Mouse (Mus musculus) megakaryocyte, adult 5-6 weeks (primary cell): ENCODE data around the gene Eif4ebp2. TPM values are rescaled to one million over a fixed set of nuclear protein-coding genes. Genes with fewer than 3 reads are reported as not detected.
A peak's percentile ranks its signal among the peaks of the same experiment; 100 is the strongest.
"Not testable (repeated sequence)": the region's sequence is repeated elsewhere in the genome, so short reads cannot be mapped to it uniquely, and the experiment has no call there.

ENCODE experiments used
- ATAC-seq: 2 replicates; pipeline ENCODE4 v1.8.0; 2016; ENCODE audit warnings: mild to moderate bottlenecking, inconsistent platforms; ENCODE audit not compliant: poor library complexity, severe bottlenecking
- total RNA-seq, 2 experiments: library from RNA; stranded (forward) in 1 of 2; stranded (reverse) in 1 of 2; fragments of 153-499, 151-499 nt in 1 of 2; fragments of 221-1000, 200-1000 nt in 1 of 2; gene quantifications; 2 replicates each; pipeline versions ENCODE4 v1.2.3 to v1.2.4; 2015 to 2017

Eif4ebp2 gene
- total RNA-seq, 2 experiments from 2014 or later = 13.0 to 179 TPM

GRCm38 (mm10) chr10:61466242-61466641 is 13.8 kb upstream of the Eif4ebp2 start:
- ATAC-seq = peak; percentile 53

GRCm38 (mm10) chr10:61465009-61465408 is 12.5 kb upstream of the Eif4ebp2 start:
- peak; percentile 22; the same call in 1 of the 2 replicates for ATAC-seq

GRCm38 (mm10) chr10:61457182-61457581 is 4.7 kb upstream of the Eif4ebp2 start:
- no peak for ATAC-seq

- not testable (repeated sequence) for ATAC-seq
These were observed 710 bp upstream of the Eif4ebp2 start for GRCm38 (mm10) chr10:61453171-61453570.

GRCm38 (mm10) chr10:61451931-61452617 is 387 bp downstream of the Eif4ebp2 start:
- ATAC-seq = peak; percentile 26

GRCm38 (mm10) chr10:61451463-61451930 is 964 bp downstream of the Eif4ebp2 start:
- ATAC-seq = peak; percentile 56

GRCm38 (mm10) chr10:61448834-61449233 is 3.6 kb downstream of the Eif4ebp2 start:
- ATAC-seq = no peak

- ATAC-seq = no peak
These were observed 4.7 kb downstream of the Eif4ebp2 start for GRCm38 (mm10) chr10:61447581-61448353.

- ATAC-seq = no peak
These were observed 7.4 kb downstream of the Eif4ebp2 start for GRCm38 (mm10) chr10:61445016-61445415.

GRCm38 (mm10) chr10:61443876-61444275 is 8.6 kb downstream of the Eif4ebp2 start:
- no peak for ATAC-seq

GRCm38 (mm10) chr10:61443456-61443855 is 9.0 kb downstream of the Eif4ebp2 start:
- no peak for ATAC-seq

GRCm38 (mm10) chr10:61440202-61440800 is 12.2 kb downstream of the Eif4ebp2 start:
- ATAC-seq = no peak

- ATAC-seq = no peak
These were observed 21.1 kb downstream of the Eif4ebp2 start for GRCm38 (mm10) chr10:61431375-61431774.

- no peak for ATAC-seq
These were observed 23.4 kb downstream of the Eif4ebp2 start for GRCm38 (mm10) chr10:61429043-61429442.

- ATAC-seq = no peak
These were observed 24.0 kb downstream of the Eif4ebp2 start for GRCm38 (mm10) chr10:61428416-61428815.

- ATAC-seq = no peak
These were observed 24.5 kb downstream of the Eif4ebp2 start for GRCm38 (mm10) chr10:61427951-61428350.

GRCm38 (mm10) chr10:61426251-61426757 is 26.2 kb downstream of the Eif4ebp2 start:
- ATAC-seq = no peak

- no peak for ATAC-seq
These were observed 27.4 kb downstream of the Eif4ebp2 start for GRCm38 (mm10) chr10:61425047-61425446.

GRCm38 (mm10) chr10:61424500-61424899 is 28.0 kb downstream of the Eif4ebp2 start:
- no peak for ATAC-seq

- peak; percentile 19; the same call in 1 of the 2 replicates for ATAC-seq
These were observed 29.2 kb downstream of the Eif4ebp2 start for GRCm38 (mm10) chr10:61423289-61423688.

- peak; percentile 61 for ATAC-seq
These were observed 29.6 kb downstream of the Eif4ebp2 start for GRCm38 (mm10) chr10:61422861-61423260.
